9 mouse cellular contexts compared by ENCODE assay signal in genomic region chr7:73424705-73425104, GRCm38 (mm10). TPM values are rescaled to one million over a fixed set of nuclear protein-coding genes. Genes with fewer than 3 reads are reported as not detected.
DNase-seq lines count a peak whose midpoint lies in the region; ATAC-seq lines count a peak whose summit lies in the region.
"Had no signal": no experiment of that assay in that cellular context is flagged by ENCODE, and none has a peak within 500 bp of the region (broad histone marks: within the 10 kb centered on the region; RNA-seq: fewer than 3 reads in every experiment).

No protein-coding gene starts in this region.

- WGBS in hindbrain, embryonic 15.5 days, result 36% methylated on average over 3 of the region's 3 CpGs
- 50% methylated on average over 3 of the region's 3 CpGs for WGBS in stomach, embryonic 15.5 days

- no peak for ATAC-seq in hindbrain, embryonic 15.5 days (ENCODE audit: low FRiP score, low read depth)
- no peak for ATAC-seq in stomach, embryonic 15.5 days (ENCODE audit: insufficient read depth, low FRiP score, low read depth)

- H3K27ac ChIP-seq in hindbrain, embryonic 15.5 days (replicated peaks), result peak overlapping the region; percentile 50
- peak overlapping the region; percentile 16; the same call in 1 of the 2 replicates for H3K27ac ChIP-seq in stomach, embryonic 15.5 days

- peaks cover 25% of the 10 kb centered on the region for H3K36me3 ChIP-seq in hindbrain, embryonic 15.5 days
- peaks cover 17% of the 10 kb centered on the region for H3K36me3 ChIP-seq in stomach, embryonic 15.5 days

- H3K9ac ChIP-seq in hindbrain, embryonic 15.5 days, result no peak overlapping the region
- H3K9ac ChIP-seq in stomach, embryonic 15.5 days, result no peak overlapping the region

- peaks cover 39% of the 10 kb centered on the region for H3K4me1 ChIP-seq in hindbrain, embryonic 15.5 days (replicated peaks)
- H3K4me1 ChIP-seq in stomach, embryonic 15.5 days, result peaks cover 9% of the 10 kb centered on the region

- peak; percentile 33 for DNase-seq in adrenal gland, postnatal 14 days
- DNase-seq in adrenal gland, postnatal 4 days (ENCODE audit: low spot score in 2 of 2), result no peak
- DNase-seq in right cerebral cortex, postnatal 4 days, result peak; percentile 53
- DNase-seq in right cerebral cortex, adult 18-20 months, result no peak
- DNase-seq in gastrocnemius, postnatal 25 days, result no peak
- DNase-seq in testis, postnatal 14 days (ENCODE audit: low spot score), result no peak
- DNase-seq: lung, postnatal 36 days had no signal

- no peak overlapping the region for H3K4me2 ChIP-seq in hindbrain, embryonic 15.5 days
- H3K4me2 ChIP-seq in stomach, embryonic 15.5 days, result no peak overlapping the region

- H3K4me3 ChIP-seq in hindbrain, embryonic 15.5 days, result no peak overlapping the region
- no peak overlapping the region for H3K4me3 ChIP-seq in stomach, embryonic 15.5 days (replicated peaks)

- H3K9me3 ChIP-seq in hindbrain, embryonic 15.5 days, result no peaks in the 10 kb centered on the region
- no peaks in the 10 kb centered on the region for H3K9me3 ChIP-seq in stomach, embryonic 15.5 days

- H3K27me3 ChIP-seq in hindbrain, embryonic 15.5 days, result no peaks in the 10 kb centered on the region
- H3K27me3 ChIP-seq in stomach, embryonic 15.5 days (replicated peaks), result no peaks in the 10 kb centered on the region

RNA-seq across cellular contexts. Expression of gene Rgma, which starts 49.4 kb away (rescaled TPM):
- total RNA-seq in adrenal gland, postnatal 14 days (2021), result 10.0 and 14.0 TPM in 2 replicates
- 10 to 100 TPM; 15.6 to 17.0 TPM for total RNA-seq in adrenal gland, postnatal 4 days (2021)
- 39.5 and 45.1 TPM in 2 replicates for polyA plus RNA-seq in hindbrain, embryonic 15.5 days (2015; fragmentation: Nextera tagmentation; extraction: Ambion mirVana)
- polyA plus RNA-seq in stomach, embryonic 15.5 days (2015; fragmentation: Nextera tagmentation; extraction: Ambion mirVana), result 12.1 and 14.9 TPM in 2 replicates
- 10 to 100 TPM; 39.1 to 54.7 TPM for total RNA-seq in gastrocnemius, postnatal 25 days (2021)

Comparison
In these comparisons a context has a peak if more than half of its experiments do, and no peak if none do; other contexts are left out.
1. DNase-seq: peak in adrenal gland, postnatal 14 days (single experiment) and right cerebral cortex, postnatal 4 days (single experiment); none in adrenal gland, postnatal 4 days (0 of 2), right cerebral cortex, adult 18-20 months (single experiment), gastrocnemius, postnatal 25 days (single experiment) and testis, postnatal 14 days (single experiment).